Mouse (Mus musculus) ES-CJ7 (cell line): ENCODE results near the gene Crygc.
"Not testable (repeated sequence)": the region's sequence is repeated elsewhere in the genome, so short reads cannot be mapped to it uniquely, and the experiment has no call there.

ENCODE experiments used
- DNase-seq: peaks from one replicate; pipeline ENCODE4 v3.0.0; 2011; ENCODE audit warnings: low read depth, low spot score

The Crygc gene

DNA sequence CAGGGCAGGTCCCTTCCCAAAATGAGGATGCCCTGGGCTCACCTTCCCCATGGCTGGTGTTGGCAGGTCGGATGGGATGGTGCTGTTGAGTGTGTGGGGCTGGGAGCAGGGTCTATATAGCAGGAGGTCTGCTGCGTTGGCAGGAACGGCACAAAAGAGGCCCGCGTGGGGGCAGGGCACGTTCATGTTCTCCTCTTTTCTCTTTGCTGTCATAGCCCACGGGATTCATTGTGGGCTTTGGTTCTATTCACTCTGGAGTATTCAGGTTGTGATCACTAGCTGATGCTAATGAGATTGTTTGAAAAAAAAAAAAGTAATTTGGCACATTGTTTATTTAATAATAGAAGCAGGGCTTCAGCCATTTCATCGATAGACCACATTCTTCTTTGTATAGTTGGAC is 10.1 kb downstream of the Crygc start, which contains the start of gene Crygd:
Gene Crygd (minus strand): TSS at position 101 of the 400 bp plus-strand sequence.
- no peak for DNase-seq

DNA sequence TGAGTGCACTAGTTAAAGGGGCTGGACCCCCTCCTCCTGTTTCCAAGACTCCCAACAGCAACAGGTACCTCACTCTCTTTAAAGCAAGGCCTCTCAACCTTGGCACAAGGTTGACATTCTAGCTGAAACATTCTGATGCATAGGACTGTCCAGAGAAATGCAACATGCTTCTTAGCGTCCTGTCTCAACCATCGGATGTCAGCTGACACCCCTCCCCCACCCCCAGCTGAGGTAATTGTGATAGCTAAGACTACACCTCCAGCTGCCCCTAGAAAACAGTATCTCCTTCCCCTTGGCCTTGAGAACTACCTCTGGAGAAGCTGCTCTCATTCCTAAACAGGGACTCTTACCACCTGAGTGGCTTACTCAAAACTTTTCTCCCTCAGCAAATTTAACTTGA is 21.3 kb downstream of the Crygc start:
- DNase-seq: peak; percentile 56

DNA sequence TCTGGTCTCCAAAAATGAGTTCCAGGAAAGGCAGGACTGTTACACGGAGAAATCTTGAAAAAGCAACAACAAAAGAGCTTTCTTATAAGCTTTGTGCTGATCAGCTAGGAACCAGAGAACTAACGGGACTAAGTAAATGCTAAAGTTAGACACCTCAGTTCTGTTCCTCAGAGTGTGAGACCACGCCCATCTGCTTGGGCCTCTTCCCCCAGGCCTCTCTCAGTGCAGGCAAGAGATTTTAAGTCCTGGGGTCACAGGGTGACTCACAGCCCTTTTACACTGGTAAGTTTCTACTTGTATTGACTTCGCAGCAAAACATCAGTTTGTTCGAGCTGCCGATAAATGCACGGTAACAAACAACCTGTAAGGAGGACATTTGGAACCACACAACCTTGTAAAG is 21.8 kb downstream of the Crygc start:
- DNase-seq: peak; percentile 64

DNA sequence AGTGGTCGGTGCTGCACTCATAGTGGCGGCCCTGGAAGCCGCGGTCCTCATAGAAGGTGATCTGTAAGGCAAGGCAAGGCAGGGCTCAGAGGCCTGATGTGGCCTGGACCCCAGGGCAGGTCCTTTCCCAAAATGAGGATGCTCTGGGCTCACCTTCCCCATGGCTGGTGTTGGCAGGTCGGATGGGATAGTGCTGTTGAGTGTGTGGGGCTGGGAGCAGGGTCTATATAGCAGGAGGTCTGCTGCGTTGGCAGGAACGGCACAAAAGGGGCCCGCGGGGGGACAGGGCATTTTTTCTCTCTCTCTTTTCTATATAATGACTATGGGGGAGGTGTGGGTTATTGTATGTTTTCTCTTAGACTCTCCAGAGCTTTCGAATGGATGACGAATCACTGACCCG is 22.5 kb downstream of the Crygc start, which contains the start of gene Cryge:
Gene Cryge (minus strand): TSS at position 198 of the 400 bp plus-strand sequence.
- not testable (repeated sequence) for DNase-seq

DNA sequence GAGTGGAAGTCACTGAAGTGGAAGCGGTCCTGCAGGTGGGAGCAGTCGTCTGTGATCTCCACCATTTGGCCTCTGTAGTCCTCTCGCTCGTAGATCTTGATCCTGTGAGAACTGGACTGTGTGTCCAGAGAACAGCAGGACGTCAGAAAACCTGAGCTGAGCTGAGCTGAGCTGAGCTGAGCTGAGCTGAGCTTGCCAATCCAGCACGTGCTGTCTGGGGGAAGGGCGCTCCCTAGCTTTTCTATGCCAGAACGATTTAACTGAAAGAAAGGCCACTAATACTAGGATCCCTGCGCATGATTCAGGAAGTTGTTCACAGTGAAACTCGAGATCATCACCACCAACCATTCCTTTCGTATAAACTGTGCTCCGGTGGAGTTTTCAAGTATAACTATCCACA is 24.7 kb downstream of the Crygc start:
- DNase-seq: peak; percentile 62

DNA sequence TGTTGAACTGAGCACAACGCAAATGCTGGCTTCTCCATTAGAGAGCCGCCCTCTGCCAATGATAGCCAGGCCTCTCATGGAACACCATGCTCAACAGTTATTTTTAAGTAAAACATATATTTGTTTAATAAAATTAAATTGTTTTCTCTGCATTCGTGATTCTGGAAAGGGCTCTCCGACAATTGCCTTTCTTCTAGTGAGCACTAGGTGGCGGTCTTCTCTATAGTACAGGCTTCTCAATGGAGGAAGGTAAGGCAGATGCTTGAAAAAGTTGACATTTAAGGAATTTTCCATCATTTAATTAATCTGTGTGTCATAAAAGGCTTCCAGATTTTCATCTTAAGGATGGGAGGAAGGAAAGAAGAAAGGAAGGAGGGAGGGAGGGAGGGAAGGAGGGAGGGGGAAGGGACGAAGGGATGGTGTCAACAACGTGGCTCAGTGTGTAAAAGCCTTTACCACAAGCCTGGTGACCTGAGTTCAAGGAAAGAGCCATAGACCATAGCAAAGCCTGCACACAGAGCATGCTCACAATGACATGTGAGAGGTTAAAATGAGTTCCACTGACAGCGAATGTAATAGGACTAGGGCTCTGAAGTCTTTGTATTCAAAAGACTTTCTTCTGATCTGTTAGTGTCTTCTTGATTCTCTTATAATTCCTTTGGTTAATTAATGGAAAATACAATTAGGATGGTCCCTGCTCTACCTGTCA is 26.9 kb downstream of the Crygc start:
- DNase-seq: peak; percentile 35

DNA sequence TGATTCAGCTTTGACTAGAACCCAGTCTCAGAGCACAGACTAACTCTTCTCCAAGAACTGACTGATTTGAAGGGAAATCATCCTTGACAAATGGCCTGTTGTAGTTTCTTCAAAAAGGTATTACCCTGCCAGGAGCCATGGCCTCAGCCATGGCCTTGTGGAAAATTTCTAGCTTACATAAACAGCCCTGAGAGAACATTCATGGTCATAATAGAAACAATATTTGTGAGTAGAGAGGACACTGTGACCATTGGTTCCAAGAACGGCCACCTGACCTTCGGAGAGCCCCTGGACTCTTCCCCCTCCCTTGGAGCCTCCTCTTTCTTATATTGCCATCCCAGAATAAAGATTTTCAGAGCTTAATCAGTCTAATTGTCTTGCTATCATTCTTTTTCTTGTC is 30.1 kb downstream of the Crygc start:
- DNase-seq: no peak

DNA sequence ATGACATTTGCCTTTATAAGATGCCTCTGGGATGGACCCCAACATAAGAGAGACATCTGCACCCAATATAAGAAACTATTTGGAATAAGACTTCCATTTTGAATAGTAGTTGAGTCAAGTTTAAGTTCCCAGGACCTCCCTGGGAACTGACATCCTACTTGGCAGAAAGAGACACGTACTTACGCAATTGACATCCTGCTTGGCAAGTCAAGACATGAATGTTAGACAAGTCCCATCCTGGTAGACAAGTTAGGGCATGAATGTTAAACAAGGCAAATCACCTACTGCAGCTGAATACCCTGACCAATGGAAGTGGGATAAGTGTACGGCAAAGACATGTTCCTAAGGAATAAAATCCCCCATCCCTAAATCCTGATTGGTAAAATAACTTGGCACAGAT is 31.7 kb downstream of the Crygc start:
- no peak for DNase-seq

DNA sequence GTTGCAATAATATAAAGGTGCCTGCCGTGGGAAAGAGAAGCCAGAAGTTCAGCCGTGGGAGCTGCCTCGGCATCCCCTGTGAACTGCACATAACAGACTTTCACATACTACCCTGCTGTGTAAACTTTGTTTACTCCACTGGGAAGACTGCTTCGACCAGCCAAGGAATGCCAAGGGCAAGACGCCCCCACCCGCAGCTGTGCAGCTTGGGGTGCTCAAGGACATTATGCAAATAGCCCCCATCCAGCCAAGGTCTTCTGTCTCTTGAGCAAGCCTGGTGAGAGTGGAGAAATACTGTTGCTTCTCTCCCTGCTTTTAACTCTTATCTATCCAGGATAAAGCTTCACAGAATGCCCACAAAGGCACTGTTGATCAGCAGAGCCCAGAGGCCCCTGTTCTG is 32.7 kb downstream of the Crygc start:
- peak; percentile 91 for DNase-seq

DNA sequence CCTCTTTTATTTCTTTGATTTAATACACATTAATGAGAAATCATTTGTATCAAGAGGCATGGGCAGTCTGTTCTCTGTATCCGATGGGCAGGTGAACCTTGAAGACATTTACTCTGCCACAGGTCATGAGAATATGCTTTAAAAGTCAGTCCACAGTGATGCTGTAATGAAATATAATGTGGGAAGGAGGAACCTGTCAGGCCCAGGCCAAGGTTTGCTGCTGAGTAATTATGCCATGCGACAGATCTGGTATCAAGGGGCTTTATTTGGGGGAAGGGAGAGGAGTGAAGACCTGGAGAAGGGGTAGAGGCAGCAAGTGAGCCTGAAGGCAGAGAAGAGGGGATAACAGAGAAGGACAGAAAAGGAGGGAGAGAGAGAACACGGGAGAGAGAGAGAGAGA is 33.8 kb downstream of the Crygc start:
- no peak for DNase-seq

DNA sequence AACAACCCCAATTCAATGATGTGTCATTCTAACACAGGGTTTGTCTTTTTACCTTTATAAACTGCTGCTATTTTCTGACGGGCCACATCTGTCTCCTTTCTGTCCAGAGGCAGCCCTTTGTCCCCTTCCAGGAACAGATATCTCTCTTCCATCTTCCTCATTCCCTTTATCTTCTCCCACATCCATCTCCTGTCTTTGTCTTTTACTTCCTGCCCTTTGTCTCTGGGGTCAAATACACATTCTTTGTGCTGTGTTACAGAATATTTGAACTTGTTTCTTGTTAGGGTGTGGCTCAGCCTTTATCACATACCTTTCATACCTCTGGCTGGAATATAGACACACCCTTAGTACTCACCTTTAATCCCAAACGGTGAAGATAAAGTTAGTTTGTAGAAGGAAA is 35.9 kb downstream of the Crygc start:
- DNase-seq: peak; percentile 85

DNA sequence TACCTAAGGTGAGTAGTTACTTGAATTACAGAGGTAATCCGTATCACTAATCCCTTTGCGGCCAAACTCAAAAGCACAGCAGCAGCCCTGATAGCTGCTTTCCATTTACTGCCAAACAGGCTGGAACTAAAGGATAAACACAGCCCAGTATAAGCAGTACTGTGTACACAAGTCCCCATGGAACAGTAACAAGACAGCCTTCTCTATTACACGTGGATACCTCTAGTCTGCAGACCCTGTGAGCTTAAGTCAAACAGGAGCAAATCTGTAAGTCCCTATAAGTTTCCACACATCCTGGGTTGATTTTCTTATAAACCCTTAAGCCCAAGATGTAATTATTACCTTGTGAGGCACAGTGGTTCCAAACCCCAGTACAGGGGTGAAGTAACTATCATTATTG is 38.0 kb downstream of the Crygc start:
- no peak for DNase-seq

DNA sequence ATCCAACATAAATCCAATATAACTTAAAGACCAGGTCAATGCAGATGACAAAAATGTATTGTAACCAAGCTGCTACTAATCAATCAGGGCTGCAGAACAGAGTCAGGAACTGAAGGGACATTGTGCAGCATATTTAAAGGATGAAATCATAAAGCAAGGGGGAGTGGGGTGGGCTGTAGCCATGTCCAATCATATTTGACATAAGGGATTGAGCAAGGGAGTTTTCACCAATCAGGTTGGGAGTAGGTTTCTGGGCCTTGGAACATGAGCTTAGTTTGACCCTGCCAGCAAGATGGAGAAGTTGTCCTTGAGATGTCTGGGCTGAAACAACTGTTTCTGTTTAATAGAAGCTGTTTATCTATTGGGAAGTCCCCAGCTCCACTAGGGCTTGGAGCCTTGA is 40.8 kb downstream of the Crygc start, which contains the start of gene Akr1cl:
Gene Akr1cl (minus strand): TSS at position 119 of the 400 bp plus-strand sequence.
- no peak for DNase-seq

DNA sequence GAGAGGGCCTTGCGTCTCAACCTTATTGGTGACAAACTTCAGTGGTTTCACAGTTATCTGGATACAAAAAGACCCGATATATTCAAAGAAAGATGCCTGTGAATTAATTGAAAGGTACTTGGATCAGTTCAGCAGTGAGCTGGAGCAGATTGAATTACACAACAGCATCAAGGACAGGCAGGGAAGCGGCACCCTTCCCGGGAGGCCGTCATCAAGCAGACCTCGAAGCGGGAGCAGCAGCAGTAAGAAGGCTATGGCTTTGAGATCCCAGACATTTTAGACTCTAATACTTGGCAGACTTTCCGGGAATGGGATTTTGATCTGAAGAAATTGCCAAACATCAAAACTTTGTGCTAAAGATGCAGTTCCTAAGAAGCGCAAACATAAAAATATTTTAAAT is 45.3 kb downstream of the Crygc start:
- no peak for DNase-seq
